In genomic region chr10:25403813-25404701, GRCm38 (mm10) we compare ENCODE assay signal across 15 mouse cellular contexts. TPM values are rescaled to one million over a fixed set of nuclear protein-coding genes. Genes with fewer than 3 reads are reported as not detected.
DNase-seq lines count a peak whose midpoint lies in the region; ATAC-seq lines count a peak whose summit lies in the region.
"Had no signal": no experiment of that assay in that cellular context is flagged by ENCODE, and none has a peak within 500 bp of the region (broad histone marks: within the 10 kb centered on the region; RNA-seq: fewer than 3 reads in every experiment).

No protein-coding gene starts in this region.

- no peak overlapping the region for H3K4me2 ChIP-seq in hindbrain, embryonic 16.5 days (ENCODE audit: low read length)
- no peak overlapping the region for H3K4me2 ChIP-seq in heart, embryonic 11.5 days
- H3K4me2 ChIP-seq: hindbrain, embryonic 15.5 days; limb, embryonic 15.5 days; lung, embryonic 14.5 days; neural tube, embryonic 13.5 days had no signal

- ATAC-seq in hindbrain, embryonic 16.5 days = no peak
- ATAC-seq in heart, embryonic 11.5 days (replicated peaks; ENCODE audit: insufficient number of reproducible peaks, low FRiP score, low TSS enrichment) = no peak

- H3K36me3 ChIP-seq in megakaryocyte, embryonic 14.5 days (replicated peaks; ENCODE audit: low read length) = peaks cover 3% of the 10 kb centered on the region
- H3K36me3 ChIP-seq in hindbrain, embryonic 16.5 days (ENCODE audit: control insufficient read depth, insufficient read depth, low read length) = no peaks in the 10 kb centered on the region
- no peaks in the 10 kb centered on the region for H3K36me3 ChIP-seq in heart, embryonic 11.5 days (ENCODE audit: control insufficient read depth, insufficient read depth, low read length)
- H3K36me3 ChIP-seq: hindbrain, embryonic 15.5 days; limb, embryonic 15.5 days; neural tube, embryonic 13.5 days had no signal

- peak overlapping the region; percentile 52 for H3K27ac ChIP-seq in brown adipose tissue, adult 24 weeks (replicated peaks; ENCODE audit: low read depth, low read length)
- no peak overlapping the region for H3K27ac ChIP-seq in hindbrain, embryonic 16.5 days (ENCODE audit: low read depth, low read length)
- no peak overlapping the region for H3K27ac ChIP-seq in heart, embryonic 11.5 days (ENCODE audit: low read depth, low read length)
- H3K27ac ChIP-seq: heart, adult 2 months; hindbrain, embryonic 15.5 days; macrophage; neural tube, embryonic 13.5 days had no signal

- no peak overlapping the region for H3K9ac ChIP-seq in hindbrain, embryonic 16.5 days (ENCODE audit: low read depth, low read length)
- no peak overlapping the region for H3K9ac ChIP-seq in heart, embryonic 11.5 days (ENCODE audit: low read depth, low read length)
- H3K9ac ChIP-seq: hindbrain, embryonic 15.5 days; limb, embryonic 15.5 days; lung, embryonic 14.5 days; neural tube, embryonic 13.5 days had no signal

- H3K9me3 ChIP-seq in megakaryocyte, embryonic 14.5 days = no peaks in the 10 kb centered on the region
- no peaks in the 10 kb centered on the region for H3K9me3 ChIP-seq in hindbrain, embryonic 16.5 days (ENCODE audit: control insufficient read depth, low read length)
- no peaks in the 10 kb centered on the region for H3K9me3 ChIP-seq in heart, embryonic 11.5 days (replicated peaks; ENCODE audit: control insufficient read depth, low read length)
- H3K9me3 ChIP-seq: hindbrain, embryonic 15.5 days; limb, embryonic 15.5 days; neural tube, embryonic 13.5 days had no signal

- WGBS in hindbrain, embryonic 16.5 days = 82% methylated on average over 15 of the region's 15 CpGs
- WGBS in heart, embryonic 11.5 days (ENCODE audit: insufficient replicate concordance) = 57% methylated on average over 15 of the region's 15 CpGs

- H3K4me1 ChIP-seq in brown adipose tissue, adult 24 weeks (ENCODE audit: control insufficient read depth, insufficient read depth, insufficient read length, low read length) = peaks cover 38% of the 10 kb centered on the region
- H3K4me1 ChIP-seq in megakaryocyte, embryonic 14.5 days = peaks cover 74% of the 10 kb centered on the region
- no peaks in the 10 kb centered on the region; the same call in 1 of the 2 replicates for H3K4me1 ChIP-seq in hindbrain, embryonic 16.5 days (ENCODE audit: control insufficient read depth, insufficient read depth, low read depth, low read length)
- H3K4me1 ChIP-seq in heart, embryonic 11.5 days (ENCODE audit: control insufficient read depth, insufficient read depth, low read length) = peaks cover 32% of the 10 kb centered on the region

- H3K27me3 ChIP-seq in megakaryocyte, embryonic 14.5 days (replicated peaks) = no peaks in the 10 kb centered on the region
- no peaks in the 10 kb centered on the region for H3K27me3 ChIP-seq in hindbrain, embryonic 16.5 days (replicated peaks; ENCODE audit: control insufficient read depth, insufficient read depth, low read length)
- H3K27me3 ChIP-seq in heart, embryonic 11.5 days (ENCODE audit: control insufficient read depth, insufficient read depth, low read length) = no peaks in the 10 kb centered on the region
- H3K27me3 ChIP-seq: hindbrain, embryonic 15.5 days; limb, embryonic 15.5 days; neural tube, embryonic 13.5 days had no signal

- H3K4me3 ChIP-seq in brown adipose tissue, adult 24 weeks (ENCODE audit: insufficient read depth, low read depth, low read length) = no peak overlapping the region
- peak overlapping the region; percentile 75 for H3K4me3 ChIP-seq in megakaryocyte, embryonic 14.5 days (replicated peaks)
- no peak overlapping the region for H3K4me3 ChIP-seq in hindbrain, embryonic 16.5 days (ENCODE audit: low read length)
- H3K4me3 ChIP-seq in heart, embryonic 11.5 days (ENCODE audit: low read depth, low read length) = no peak overlapping the region
- H3K4me3 ChIP-seq: heart, adult 2 months; hindbrain, embryonic 15.5 days; limb, embryonic 15.5 days; neural tube, embryonic 13.5 days had no signal

- DNase-seq in retina, postnatal 1 day = peak; percentile 43
- no peak for DNase-seq in retina, embryonic 14.5 days (ENCODE audit: low spot score)
- no peak for DNase-seq in right cerebral cortex, postnatal 36 days (ENCODE audit: low spot score in 2 of 2)
- DNase-seq: adrenal gland, postnatal 36 days; cerebellum, postnatal 25 days; heart, adult 2 months had no signal

RNA-seq across cellular contexts. Expression of gene Epb41l2, which starts 44.5 kb away (rescaled TPM):
- 148 and 170 TPM in 2 replicates for polyA plus RNA-seq in brown adipose tissue, adult 24 weeks (2012; ENCODE audit: insufficient read depth, insufficient read length, missing spikeins)
- 8.3 and 33.7 TPM in 2 replicates for polyA plus RNA-seq in megakaryocyte, embryonic 14.5 days (2012; ENCODE audit: insufficient read depth, low replicate concordance)
- 30.0 and 35.1 TPM in 2 replicates for polyA plus RNA-seq in hindbrain, embryonic 16.5 days (2015; fragmentation: Nextera tagmentation; extraction: Ambion mirVana)
- polyA plus RNA-seq in heart, embryonic 11.5 days (2014; fragmentation: Nextera tagmentation; extraction: Ambion mirVana) = 51.5 and 54.2 TPM in 2 replicates
